Mouse (Mus musculus): Measurements from ENCODE around the gene AL731706.2. TPM values are rescaled to one million over a fixed set of nuclear protein-coding genes. Genes with fewer than 3 reads are reported as not detected.

The AL731706.2 gene
- total RNA-seq, 2 experiments from 2014 or later: 27.9 to 50.0 TPM

DNA sequence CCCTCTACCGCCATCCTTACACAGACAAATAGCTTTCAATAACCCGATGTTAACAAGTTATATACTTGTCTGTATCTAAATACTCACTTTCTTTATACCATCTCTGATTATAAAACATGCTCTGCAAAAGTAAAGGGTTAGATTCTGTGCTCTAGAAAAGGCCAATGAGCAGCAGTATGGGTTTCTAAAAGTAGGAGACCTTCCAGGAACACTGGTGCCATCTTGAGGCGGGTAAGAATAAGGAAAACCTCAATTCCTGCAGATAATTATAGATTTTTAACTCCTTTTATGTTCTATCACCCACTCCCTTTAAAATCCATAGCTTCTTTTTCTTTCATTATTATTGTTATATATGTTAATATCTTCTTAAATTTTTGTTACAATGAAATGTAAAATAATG lies 49.6 kb downstream of the AL731706.2 start:
- intact Hi-C loops (cut with DNase I): no loop called here
- no peak for DNase-seq (ENCODE audit: low spot score)

Other genes with a start within 250 kb of the AL731706.2 start
- not detected for gene Snap25, start 172.2 kb downstream of the AL731706.2 start, total RNA-seq (2021)
- gene Slx4ip, start 5.5 kb upstream of the AL731706.2 start, total RNA-seq (2021): 1 to 10 TPM; 1.9 to 2.5 TPM
- gene AL731706.1, start 5.7 kb upstream of the AL731706.2 start, total RNA-seq (2021): 10 to 100 TPM; 24.9 to 32.9 TPM
- 10 to 100 TPM; 39.7 to 43.5 TPM for gene Mkks, start 5.7 kb upstream of the AL731706.2 start, total RNA-seq (2021)
- gene Jag1, start 231.0 kb upstream of the AL731706.2 start, total RNA-seq (2021): 10 to 100 TPM; 10.5 to 13.4 TPM

All from heart, postnatal 25 days (tissue).